Mouse (Mus musculus) small intestine, adult 2 months (tissue): Measurements from ENCODE around the gene Efcc1. TPM values are rescaled to one million over a fixed set of nuclear protein-coding genes. Genes with fewer than 3 reads are reported as not detected.
"Not testable (repeated sequence)": the region's sequence is repeated elsewhere in the genome, so short reads cannot be mapped to it uniquely, and the experiment has no call there.

Experiments
- H3K27ac ChIP-seq: fragments of 200-500 bp; 2 replicates; pipeline ENCODE4 v1.5.1; 2012; ENCODE audit warnings: low read depth, low read length, control low read depth, inconsistent platforms; ENCODE audit not compliant: insufficient read depth
- H3K27me3 ChIP-seq: fragments of 200-500 bp; 2 replicates; pipeline ENCODE4 v1.6.1; 2012; ENCODE audit warnings: mild to moderate bottlenecking, moderate library complexity, low read length, inconsistent platforms; ENCODE audit not compliant: control insufficient read depth, insufficient read depth
- H3K36me3 ChIP-seq: fragments of 200-500 bp; 2 replicates; pipeline ENCODE4 v1.6.1; 2012; ENCODE audit warnings: mild to moderate bottlenecking, low read length, control low read depth, inconsistent platforms; ENCODE audit not compliant: control insufficient read depth, insufficient read depth
- H3K4me1 ChIP-seq: fragments of 200-500 bp; 2 replicates; pipeline ENCODE4 v1.6.1; 2012; ENCODE audit warnings: low read length, inconsistent platforms, mixed read lengths; ENCODE audit not compliant: control insufficient read depth, insufficient read depth, insufficient read length
- H3K4me3 ChIP-seq: fragments of 200-500 bp; 2 replicates; pipeline ENCODE4 v1.5.1; 2012; ENCODE audit warnings: low read depth, mild to moderate bottlenecking, control low read depth, inconsistent platforms, low read length, moderate library complexity
- CTCF ChIP-seq: fragments of 200-500 bp; IDR thresholded peaks from 2 replicates; pipeline ENCODE4 v1.5.1; 2012; ENCODE audit warnings: low read depth, mild to moderate bottlenecking, control low read depth, inconsistent platforms, low read length, moderate library complexity, mixed read lengths; ENCODE audit not compliant: insufficient replicate concordance, insufficient read length; ENCODE audit errors: extremely low read depth
- POLR2A ChIP-seq: fragments of 200-500 bp; IDR thresholded peaks from 2 replicates; pipeline ENCODE4 v1.6.1; 2012; ENCODE audit warnings: low read depth, mild to moderate bottlenecking, control low read depth, inconsistent platforms, low read length, moderate library complexity
- WGBS: fragments of 180-500 bp; shearing (Covaris S2); methylation state at CpG from one replicate; pipeline ENCODE4 v1.1.7; 2018; 5-methylcytosine and 5-hydroxymethylcytosine counted together
- polyA plus RNA-seq: library from polyadenylated mRNA; depleted of rRNA; stranded (reverse); fragments of >200 nt; gene quantifications from 2 replicates; pipeline ENCODE4 v1.2.3, GENCODE M21; 2012

The Efcc1 gene
- polyA plus RNA-seq, 1 experiment = 4.0 TPM

GRCm38 (mm10) chr6:87763376-87764280 lies 33.0 kb downstream of the Efcc1 start:
- Histone ChIP-seq H3K27ac (no peak overlapping the region), H3K36me3 (no peaks in the 10 kb centered on the region), H3K4me3 (no peak overlapping the region), H3K4me1 (no peaks in the 10 kb centered on the region), H3K27me3 (no peaks in the 10 kb centered on the region)
- TF ChIP-seq POLR2A (no peak), CTCF (no peak)
- WGBS = 63% methylated on average over 4 of the region's 4 CpGs

GRCm38 (mm10) chr6:87764296-87764695 lies 33.6 kb downstream of the Efcc1 start:
- WGBS = 95% methylated on average over 2 of the region's 2 CpGs
- H3K36me3 ChIP-seq, H3K4me3 ChIP-seq, H3K27me3 ChIP-seq, H3K4me1 ChIP-seq, H3K27ac ChIP-seq: not testable (repeated sequence)

DNA sequence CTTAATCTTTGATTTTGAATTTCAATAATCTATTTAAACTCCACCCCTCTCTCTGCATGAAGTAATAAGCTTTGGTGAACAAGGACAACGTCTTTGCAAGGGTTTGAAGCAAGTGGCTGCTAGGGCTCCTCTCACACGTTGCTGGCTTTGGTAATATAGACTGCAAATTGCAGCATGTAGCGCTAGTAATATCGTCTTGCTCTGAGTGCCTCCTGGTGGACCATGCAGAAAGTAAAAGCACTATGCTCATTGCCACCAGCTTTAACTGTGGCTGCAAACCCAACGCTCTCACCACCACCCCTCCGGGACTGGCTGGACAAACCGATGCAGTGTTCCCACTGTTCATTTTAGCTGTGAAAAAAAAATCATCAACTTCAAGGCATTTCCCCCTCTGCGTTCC lies 40.0 kb downstream of the Efcc1 start:
- TF ChIP-seq POLR2A = no peak
- no peak for TF ChIP-seq CTCF
- H3K4me3 ChIP-seq = no peak overlapping the region
- H3K4me1 ChIP-seq = no peaks in the 10 kb centered on the region
- H3K27ac ChIP-seq = no peak overlapping the region
- WGBS = 46% methylated on average over 8 of the region's 8 CpGs
- no peaks in the 10 kb centered on the region for H3K27me3 ChIP-seq
- H3K36me3 ChIP-seq = no peaks in the 10 kb centered on the region

- Histone ChIP-seq H3K27me3 (no peaks in the 10 kb centered on the region), H3K27ac (no peak overlapping the region), H3K4me3 (no peak overlapping the region), H3K36me3 (no peaks in the 10 kb centered on the region), H3K4me1 (peaks cover 14% of the 10 kb centered on the region)
- TF ChIP-seq CTCF = no peak
- TF ChIP-seq POLR2A = no peak
- 21% methylated on average over 1 of the region's 1 CpGs for WGBS
Observed at GRCm38 (mm10) chr6:87774466-87774865, 43.8 kb downstream of the Efcc1 start.

GRCm38 (mm10) chr6:87774909-87775308 lies 44.2 kb downstream of the Efcc1 start:
- Histone ChIP-seq H3K36me3 (no peaks in the 10 kb centered on the region), H3K27me3 (no peaks in the 10 kb centered on the region), H3K4me1 (peaks cover 14% of the 10 kb centered on the region), H3K4me3 (no peak overlapping the region), H3K27ac (no peak overlapping the region)
- TF ChIP-seq CTCF = no peak
- TF ChIP-seq POLR2A = no peak
- WGBS = 71% methylated on average over 9 of the region's 9 CpGs

DNA sequence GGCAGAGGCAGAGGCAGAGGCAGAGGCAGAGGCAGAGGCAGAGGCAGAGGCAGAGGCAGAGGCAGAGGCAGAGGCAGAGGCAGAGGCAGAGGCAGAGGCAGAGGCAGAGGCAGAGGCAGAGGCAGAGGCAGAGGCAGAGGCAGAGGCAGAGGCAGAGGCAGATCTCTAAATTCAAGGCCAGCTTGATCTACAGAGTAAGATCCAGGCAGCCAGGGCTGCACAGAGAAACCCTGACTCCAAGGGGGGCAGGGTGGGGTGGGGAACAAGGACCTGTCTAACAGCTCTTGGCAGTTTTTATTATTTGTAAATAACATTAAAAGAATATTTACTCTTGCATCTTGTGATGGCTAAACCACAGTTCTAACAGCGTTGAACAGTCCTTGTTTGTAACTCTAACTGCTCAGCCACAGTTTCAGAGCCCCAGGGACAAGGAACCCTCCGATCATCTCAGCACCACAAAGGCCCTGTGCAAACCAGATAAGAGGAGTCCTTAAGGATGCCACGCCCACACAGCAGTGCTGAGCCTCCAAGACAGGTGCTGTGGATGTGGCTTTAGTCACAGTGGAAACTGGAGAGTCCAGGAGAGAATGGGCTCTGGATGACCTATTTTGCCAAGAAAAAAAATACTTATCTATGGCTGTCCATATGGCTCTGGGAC lies 45.0 kb downstream of the Efcc1 start:
- Histone ChIP-seq H3K4me3 (no peak overlapping the region), H3K27ac (no peak overlapping the region), H3K27me3 (no peaks in the 10 kb centered on the region), H3K4me1 (peaks cover 14% of the 10 kb centered on the region), H3K36me3 (no peaks in the 10 kb centered on the region)
- no peak for TF ChIP-seq POLR2A
- TF ChIP-seq CTCF = no peak
- WGBS = 26% methylated on average over 3 of the region's 3 CpGs

- TF ChIP-seq POLR2A = no peak
- TF ChIP-seq CTCF = no peak
- peaks cover 14% of the 10 kb centered on the region for H3K4me1 ChIP-seq
- H3K4me3 ChIP-seq = no peak overlapping the region
- H3K36me3 ChIP-seq = no peaks in the 10 kb centered on the region
- 73% methylated on average over 1 of the region's 1 CpGs for WGBS
- H3K27me3 ChIP-seq = no peaks in the 10 kb centered on the region
- H3K27ac ChIP-seq = no peak overlapping the region
Observed at GRCm38 (mm10) chr6:87776663-87777062, 46.0 kb downstream of the Efcc1 start.
